Mouse (Mus musculus): ENCODE measurements at regions not wholly inside any gene's neighbourhood (a gene's known extent, or its start where the extent isn't known, plus 50 kb on each side); places are given as distances from the start of the nearest gene placed in this dataset.

DNA sequence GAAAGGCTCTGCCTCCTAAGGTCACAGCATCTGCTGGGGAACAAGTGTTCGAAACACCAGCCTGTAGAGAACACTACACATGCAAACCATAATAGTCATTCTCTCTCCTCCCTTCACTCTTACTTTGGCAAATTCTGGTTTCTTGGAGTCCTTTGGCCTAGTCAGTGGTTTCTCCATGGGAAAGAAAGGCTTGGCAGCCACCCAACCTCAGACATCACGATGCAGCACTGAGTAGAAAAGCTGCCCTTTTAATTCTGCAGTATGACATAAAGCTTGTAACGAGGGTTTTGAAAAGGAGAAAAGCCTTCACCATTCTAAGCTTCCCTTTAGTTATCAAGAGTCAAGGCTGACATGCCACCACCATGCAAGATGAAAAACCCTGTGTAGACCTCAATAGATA is 284.2 kb downstream of the Pik3r1 start:
- Histone ChIP-seq H3K36me3 (no peaks in the 10 kb centered on the region), H3K9me3 (no peaks in the 10 kb centered on the region), H3K27ac (no peak overlapping the region), H3K4me1 (no peaks in the 10 kb centered on the region), H3K4me3 (no peak overlapping the region), H3K27me3 (ENCODE audit: insufficient read depth, poor library complexity, severe bottlenecking) (no peaks in the 10 kb centered on the region)
- 81% methylated on average over 3 of the region's 3 CpGs for WGBS
- no peak for DNase-seq (ENCODE audit: low spot score)

DNA sequence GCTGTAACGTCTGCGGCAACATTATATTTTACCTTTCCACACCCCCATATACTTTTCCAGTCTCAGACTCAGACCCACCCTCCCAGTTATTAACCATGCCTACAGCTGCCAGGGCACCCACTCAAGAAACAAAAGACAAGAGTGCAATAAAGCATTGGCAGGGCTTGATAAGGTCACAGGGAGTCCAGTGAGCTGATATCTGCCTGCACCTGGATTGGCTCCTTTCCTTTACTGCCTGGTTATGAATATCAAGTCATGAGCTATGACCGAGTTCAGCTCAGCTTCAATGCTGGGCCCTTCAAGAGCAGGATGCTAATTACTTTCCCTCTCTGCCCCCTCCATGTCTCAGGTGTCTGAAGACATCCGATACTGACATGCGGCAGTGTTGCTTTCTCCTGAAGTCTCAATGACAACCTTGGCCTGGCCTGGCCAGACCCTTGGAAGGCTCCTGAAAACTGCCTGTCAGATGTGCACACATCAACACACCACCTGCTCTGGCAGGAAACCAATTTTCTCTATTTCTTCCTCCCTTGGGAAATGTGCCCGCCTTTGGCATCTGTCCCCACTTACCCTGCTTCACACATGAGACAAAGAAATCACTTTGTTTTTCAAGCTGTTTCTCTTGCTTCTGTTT is 286.3 kb downstream of the Pik3r1 start:
- WGBS = 86% methylated on average over 6 of the region's 6 CpGs

DNA sequence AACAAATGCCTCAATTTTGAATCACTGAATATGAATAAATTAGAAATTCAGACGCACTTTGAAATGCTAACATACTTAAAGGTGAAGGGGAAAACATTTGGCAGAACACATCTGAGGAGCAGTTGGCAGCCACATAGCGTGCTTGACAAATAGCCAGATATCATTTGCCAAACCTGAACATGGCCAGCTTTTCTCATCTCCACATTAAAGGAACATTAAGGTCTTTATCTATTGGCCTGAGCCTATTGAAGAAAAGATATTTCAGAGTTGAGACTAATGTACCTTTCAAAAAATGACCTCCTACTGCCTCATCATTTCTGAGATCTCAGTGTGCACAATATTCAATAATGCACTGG is 288.7 kb downstream of the Pik3r1 start:
- Histone ChIP-seq H3K27ac (no peak overlapping the region), H3K4me3 (no peak overlapping the region), H3K36me3 (no peaks in the 10 kb centered on the region), H3K27me3 (ENCODE audit: insufficient read depth, poor library complexity, severe bottlenecking) (no peaks in the 10 kb centered on the region), H3K9me3 (no peaks in the 10 kb centered on the region), H3K4me1 (no peaks in the 10 kb centered on the region)
- WGBS = 82% methylated on average over 2 of the region's 2 CpGs
- no peak for DNase-seq (ENCODE audit: low spot score)

More for the DNA sequence above, 286.3 kb downstream of the Pik3r1 start:
- Histone ChIP-seq H3K4me3 (no peak overlapping the region), H3K27me3 (ENCODE audit: insufficient read depth, poor library complexity, severe bottlenecking) (no peaks in the 10 kb centered on the region), H3K27ac (no peak overlapping the region), H3K36me3 (no peaks in the 10 kb centered on the region), H3K4me1 (no peaks in the 10 kb centered on the region), H3K9me3 (no peaks in the 10 kb centered on the region)
- DNase-seq (ENCODE audit: low spot score) = no peak

DNA sequence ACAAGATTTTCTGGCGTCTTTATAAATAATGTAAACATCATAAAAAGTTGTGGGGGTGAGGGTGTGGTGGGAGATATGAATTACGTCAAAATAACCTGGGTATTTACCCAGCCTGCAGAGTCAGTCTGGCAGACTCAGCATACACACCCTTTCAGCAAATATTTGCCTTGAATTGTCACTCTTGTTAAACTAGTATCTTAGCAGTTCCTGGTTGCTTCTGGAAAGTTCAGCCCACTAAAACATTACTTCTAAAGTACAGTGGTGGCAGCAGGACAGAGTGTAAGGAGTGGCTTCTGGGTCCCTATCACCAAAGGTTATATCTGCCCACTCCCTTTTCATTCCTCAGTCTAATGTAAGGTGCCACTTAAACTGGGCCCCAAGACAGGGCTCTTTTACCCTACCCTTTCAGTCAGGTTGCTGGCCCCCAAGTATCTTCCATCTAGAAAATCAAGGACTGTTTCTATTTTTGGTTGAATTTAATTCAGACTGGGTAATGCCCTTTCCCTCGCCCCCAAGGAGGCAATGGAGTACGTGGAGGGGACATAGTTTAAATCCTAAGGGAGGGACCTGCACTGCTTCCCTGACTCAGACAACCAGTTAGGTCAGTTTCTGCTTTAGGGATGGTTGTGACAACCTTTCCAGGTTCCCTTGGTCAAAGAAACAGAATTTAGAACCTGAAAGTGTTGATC is 289.3 kb downstream of the Pik3r1 start:
- no peak overlapping the region for H3K4me3 ChIP-seq
- 67% methylated on average over 4 of the region's 4 CpGs for WGBS

DNA sequence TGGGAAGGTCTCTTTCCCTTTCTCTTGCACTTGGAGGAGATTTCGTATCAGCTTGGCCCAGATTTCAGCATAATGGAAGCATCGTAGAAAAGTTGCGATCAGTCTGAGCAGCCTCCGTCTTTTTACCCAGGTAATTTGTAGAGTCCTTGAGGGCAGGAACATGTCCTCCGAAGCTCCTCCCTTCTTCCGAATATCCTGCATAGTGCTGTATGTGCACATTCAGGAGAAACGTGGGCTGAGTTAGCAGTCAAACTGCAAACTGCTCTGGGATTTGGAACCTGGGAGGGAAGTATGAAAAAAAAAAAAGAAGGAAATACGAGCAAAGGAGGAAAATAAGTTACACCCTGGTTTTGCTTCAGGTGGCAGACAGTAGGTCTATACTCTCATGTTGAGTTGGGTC is 294.7 kb downstream of the Pik3r1 start:
- 80% methylated on average over 8 of the region's 8 CpGs for WGBS
- H3K9me3 ChIP-seq = no peaks in the 10 kb centered on the region
- no peak overlapping the region for H3K27ac ChIP-seq

More for the DNA sequence above, 289.3 kb downstream of the Pik3r1 start:
- Histone ChIP-seq H3K27ac (no peak overlapping the region), H3K9me3 (no peaks in the 10 kb centered on the region), H3K4me1 (no peaks in the 10 kb centered on the region), H3K27me3 (ENCODE audit: insufficient read depth, poor library complexity, severe bottlenecking) (no peaks in the 10 kb centered on the region), H3K36me3 (no peaks in the 10 kb centered on the region)
- DNase-seq (ENCODE audit: low spot score) = no peak

DNA sequence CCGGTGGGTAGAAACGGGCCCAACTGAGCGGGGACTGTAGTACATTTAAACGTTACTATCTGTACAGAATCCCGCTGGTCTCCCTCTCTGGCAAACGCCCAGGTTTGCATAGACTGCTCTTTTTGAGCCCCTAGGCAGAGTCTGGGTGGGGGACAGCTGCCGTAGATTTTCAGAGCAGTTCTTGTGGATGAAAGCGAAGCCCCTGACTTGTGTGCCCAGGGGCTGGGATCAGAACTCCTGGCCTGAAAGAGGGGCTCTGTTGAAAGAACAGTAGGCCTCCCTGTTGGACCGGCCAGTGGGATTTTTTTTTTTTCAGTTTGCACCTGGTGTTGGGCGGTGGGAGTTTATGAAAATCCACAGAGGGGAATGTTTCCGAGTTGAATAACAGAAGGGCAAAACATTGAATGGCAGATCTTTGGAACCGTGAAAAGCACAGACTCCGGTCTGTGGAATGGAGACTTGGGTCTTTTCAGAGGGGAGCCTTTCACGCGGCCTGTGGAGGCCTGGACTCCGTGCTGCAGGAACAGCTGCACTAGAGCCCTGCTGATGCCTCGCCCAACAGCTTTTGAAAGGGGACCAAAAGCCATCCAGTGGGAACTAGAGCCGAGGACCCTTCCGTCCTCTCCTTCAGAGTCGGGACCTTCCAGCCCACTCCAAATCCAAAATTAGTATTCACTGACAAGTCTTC is 297.3 kb downstream of the Pik3r1 start:
- no peak overlapping the region for H3K4me3 ChIP-seq
- no peaks in the 10 kb centered on the region for H3K9me3 ChIP-seq
- H3K36me3 ChIP-seq = no peaks in the 10 kb centered on the region
- no peak overlapping the region for H3K27ac ChIP-seq
- H3K4me1 ChIP-seq = no peaks in the 10 kb centered on the region
- no peak for DNase-seq (ENCODE audit: low spot score)
- H3K27me3 ChIP-seq (ENCODE audit: insufficient read depth, poor library complexity, severe bottlenecking) = no peaks in the 10 kb centered on the region
- WGBS = 83% methylated on average over 20 of the region's 20 CpGs

More for the DNA sequence above, 294.7 kb downstream of the Pik3r1 start:
- no peaks in the 10 kb centered on the region for H3K36me3 ChIP-seq
- no peaks in the 10 kb centered on the region for H3K27me3 ChIP-seq (ENCODE audit: insufficient read depth, poor library complexity, severe bottlenecking)
- H3K4me1 ChIP-seq = no peaks in the 10 kb centered on the region
- H3K4me3 ChIP-seq = no peak overlapping the region
- no peak for DNase-seq (ENCODE audit: low spot score)

DNA sequence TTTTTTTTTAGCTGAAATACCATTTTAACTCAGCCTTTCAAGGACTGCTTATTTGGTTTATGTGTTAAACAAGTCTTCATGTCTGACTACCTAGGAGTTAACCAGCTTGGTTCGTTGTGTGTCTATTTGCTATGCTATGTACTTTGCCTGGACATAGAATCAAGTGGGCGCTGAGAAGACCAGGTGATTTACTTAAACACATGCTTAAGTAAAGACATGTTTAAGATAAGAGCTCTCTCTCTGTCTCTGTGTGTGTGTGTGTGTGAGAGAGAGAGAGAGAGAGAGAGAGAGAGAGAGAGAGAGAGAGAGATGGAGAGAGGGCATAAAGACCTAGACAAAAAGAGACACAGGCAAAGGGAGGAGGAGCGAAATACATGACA is 302.3 kb downstream of the Pik3r1 start:
- no peaks in the 10 kb centered on the region for H3K9me3 ChIP-seq
- H3K36me3 ChIP-seq = no peaks in the 10 kb centered on the region
- H3K4me3 ChIP-seq = no peak overlapping the region
- H3K4me1 ChIP-seq = no peaks in the 10 kb centered on the region
- no peak overlapping the region for H3K27ac ChIP-seq
- WGBS = 82% methylated on average over 3 of the region's 3 CpGs
- DNase-seq (ENCODE audit: low spot score) = no peak
- H3K27me3 ChIP-seq (ENCODE audit: insufficient read depth, poor library complexity, severe bottlenecking) = no peaks in the 10 kb centered on the region

DNA sequence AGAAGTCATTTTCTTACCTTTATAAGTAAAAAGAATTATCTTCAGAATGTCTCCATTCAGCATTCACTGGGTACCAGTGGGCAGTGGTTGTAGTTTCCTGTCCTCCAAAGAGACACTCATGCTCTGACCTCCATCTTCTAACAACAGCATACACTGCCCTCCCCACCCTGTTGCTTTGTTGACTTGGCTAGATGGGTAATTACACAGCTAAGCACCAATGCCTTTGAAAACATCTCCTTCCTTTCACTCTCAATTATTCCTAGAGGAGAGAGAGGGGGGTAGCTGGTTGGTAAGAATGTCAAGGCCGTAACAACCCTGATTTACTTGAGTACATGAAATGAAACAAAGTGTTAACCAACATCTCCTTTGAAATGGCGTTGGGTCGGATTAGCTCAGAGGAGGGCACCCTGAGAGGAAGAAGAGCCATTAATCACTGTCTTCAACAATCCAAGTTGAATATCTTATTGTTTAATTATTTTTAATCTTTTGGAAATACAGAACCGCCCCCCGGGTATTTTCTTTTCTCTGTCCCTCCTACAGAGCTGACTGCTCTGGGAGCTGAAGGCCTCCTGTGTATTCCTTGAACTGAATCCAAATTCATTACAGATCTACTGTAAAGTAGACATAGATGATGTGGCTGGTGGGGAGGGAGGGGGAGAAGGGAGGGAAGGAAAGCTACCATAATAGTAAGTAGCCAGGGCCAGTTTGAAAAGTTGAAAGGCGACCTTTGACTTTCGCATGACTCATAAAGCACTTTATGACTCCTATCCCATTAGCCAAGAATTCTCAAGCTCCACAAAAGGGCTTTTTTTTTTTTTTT is 302.9 kb downstream of the Pik3r1 start:
- H3K36me3 ChIP-seq = no peaks in the 10 kb centered on the region
- no peak overlapping the region for H3K4me3 ChIP-seq
- WGBS = 76% methylated on average over 7 of the region's 7 CpGs
- no peaks in the 10 kb centered on the region for H3K9me3 ChIP-seq
- no peak overlapping the region for H3K27ac ChIP-seq
- DNase-seq (ENCODE audit: low spot score) = no peak
- H3K4me1 ChIP-seq = no peaks in the 10 kb centered on the region
- no peaks in the 10 kb centered on the region for H3K27me3 ChIP-seq (ENCODE audit: insufficient read depth, poor library complexity, severe bottlenecking)

DNA sequence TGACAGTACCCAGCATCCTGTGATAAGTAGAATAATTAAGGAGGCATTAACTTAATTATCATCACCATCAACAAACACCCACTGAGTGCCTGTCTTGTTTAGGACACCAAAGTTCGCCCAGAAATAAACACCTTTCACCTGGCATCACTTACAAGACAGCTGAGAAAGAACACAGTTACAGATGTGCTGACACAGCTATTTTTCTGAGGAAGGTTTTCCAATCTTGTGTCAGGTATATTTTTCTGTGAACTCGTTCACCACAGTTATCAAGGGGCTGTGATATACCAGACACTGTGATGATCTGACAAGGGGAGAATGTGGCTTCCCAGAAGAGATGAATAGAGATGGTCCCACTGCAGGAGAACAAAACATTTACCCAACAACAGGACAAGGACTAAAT is 311.1 kb downstream of the Pik3r1 start:
- Histone ChIP-seq H3K4me1 (no peaks in the 10 kb centered on the region), H3K27ac (no peak overlapping the region), H3K4me3 (no peak overlapping the region), H3K27me3 (ENCODE audit: insufficient read depth, poor library complexity, severe bottlenecking) (no peaks in the 10 kb centered on the region), H3K9me3 (no peaks in the 10 kb centered on the region), H3K36me3 (no peaks in the 10 kb centered on the region)
- 58% methylated on average over 2 of the region's 2 CpGs for WGBS
- no peak for DNase-seq (ENCODE audit: low spot score)

DNA sequence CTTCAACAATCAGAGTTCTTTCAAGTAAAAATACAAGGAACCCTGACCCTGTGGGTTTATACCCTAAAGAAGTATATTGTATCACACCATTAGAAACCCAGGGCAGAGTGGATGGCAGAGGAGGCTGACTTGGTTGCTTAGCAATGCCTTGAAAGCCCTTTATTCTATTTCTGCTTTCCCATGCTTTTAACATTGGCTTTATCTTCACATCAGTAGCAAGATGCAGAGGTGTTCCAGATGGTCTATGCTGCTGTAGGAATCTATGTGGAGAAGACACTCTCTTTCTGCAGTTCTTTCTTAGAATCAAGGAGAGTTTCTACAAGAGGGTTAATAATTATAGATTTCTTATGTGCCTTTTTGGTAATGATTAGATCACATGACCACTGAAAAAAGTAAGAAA is 313.7 kb downstream of the Pik3r1 start:
- no peaks in the 10 kb centered on the region for H3K36me3 ChIP-seq
- H3K27ac ChIP-seq = no peak overlapping the region
- H3K9me3 ChIP-seq = no peaks in the 10 kb centered on the region
- no peaks in the 10 kb centered on the region; the same call in 1 of the 2 replicates for H3K4me1 ChIP-seq
- DNase-seq (ENCODE audit: low spot score) = no peak
- no peaks in the 10 kb centered on the region for H3K27me3 ChIP-seq (ENCODE audit: insufficient read depth, poor library complexity, severe bottlenecking)
- H3K4me3 ChIP-seq = no peak overlapping the region

DNA sequence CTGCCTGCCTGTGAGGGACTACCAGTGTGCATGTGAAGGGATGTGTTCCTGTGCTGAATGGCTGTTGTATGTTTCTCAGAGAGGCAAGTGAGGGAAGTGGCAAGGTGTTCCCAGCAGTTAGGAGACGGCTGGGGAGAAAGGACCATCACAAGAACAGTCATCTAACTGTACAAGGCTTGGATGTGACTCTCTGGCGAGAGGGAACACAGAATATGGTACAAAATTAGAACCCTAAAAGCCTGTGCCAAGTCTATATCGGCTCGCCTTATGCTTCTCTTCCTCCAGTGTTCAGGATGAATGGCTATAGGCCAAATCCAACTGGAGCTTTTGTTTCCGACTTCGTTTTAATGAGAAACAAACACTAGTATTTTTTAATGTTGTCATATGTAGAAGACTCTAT is 317.5 kb downstream of the Pik3r1 start:
- Histone ChIP-seq H3K4me3 (no peak overlapping the region), H3K36me3 (no peaks in the 10 kb centered on the region), H3K4me1 (no peaks in the 10 kb centered on the region; the same call in 1 of the 2 replicates), H3K9me3 (no peaks in the 10 kb centered on the region), H3K27me3 (ENCODE audit: insufficient read depth, poor library complexity, severe bottlenecking) (no peaks in the 10 kb centered on the region), H3K27ac (no peak overlapping the region)
- DNase-seq (ENCODE audit: low spot score) = no peak
- 90% methylated on average over 6 of the region's 6 CpGs for WGBS

DNA sequence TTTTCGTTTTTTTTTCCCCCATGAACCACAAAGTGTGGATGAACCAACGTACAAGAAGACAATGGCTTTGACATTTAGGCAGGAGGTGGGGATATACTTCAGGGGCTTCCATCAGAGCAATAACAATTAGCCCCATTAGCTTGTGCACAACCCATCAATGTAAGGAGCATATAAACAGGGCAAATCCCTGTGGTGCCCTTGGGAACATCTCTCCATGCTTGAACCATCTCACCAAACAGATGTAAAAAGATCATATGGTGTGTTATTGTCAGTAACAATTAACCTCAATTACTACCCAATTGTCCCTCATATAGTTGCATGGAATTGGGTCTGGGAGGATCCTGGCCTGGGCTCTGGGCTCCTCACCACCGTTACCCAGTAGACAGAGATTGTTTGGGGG is 328.5 kb downstream of the Pik3r1 start:
- no peaks in the 10 kb centered on the region for H3K4me1 ChIP-seq
- H3K4me3 ChIP-seq = no peak overlapping the region
- H3K9me3 ChIP-seq = no peaks in the 10 kb centered on the region
- no peaks in the 10 kb centered on the region for H3K36me3 ChIP-seq
- H3K27me3 ChIP-seq (ENCODE audit: insufficient read depth, poor library complexity, severe bottlenecking) = no peaks in the 10 kb centered on the region
- WGBS = 82% methylated on average over 3 of the region's 3 CpGs
- DNase-seq (ENCODE audit: low spot score) = no peak
- H3K27ac ChIP-seq = no peak overlapping the region

DNA sequence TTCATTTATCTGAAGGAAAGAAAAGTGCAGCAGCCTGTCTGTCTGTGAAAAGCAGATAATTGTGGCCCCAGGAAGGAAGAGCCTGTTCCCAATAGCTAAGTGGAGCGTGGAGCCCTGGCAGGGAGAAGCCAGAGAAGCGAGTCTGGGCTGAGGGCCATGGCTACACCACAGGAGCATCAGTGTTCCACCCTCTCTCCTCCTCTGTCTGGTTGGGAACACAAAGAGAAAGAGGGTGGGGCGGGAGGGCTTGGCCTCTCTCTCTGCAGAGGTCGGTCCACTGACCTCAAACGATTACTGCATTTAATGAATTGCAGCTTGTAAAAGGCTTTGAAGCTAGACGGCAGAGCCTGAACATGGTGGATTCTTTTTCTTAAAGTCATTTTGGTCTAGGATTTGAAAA is 329.0 kb downstream of the Pik3r1 start:
- 74% methylated on average over 6 of the region's 6 CpGs for WGBS
- no peaks in the 10 kb centered on the region for H3K27me3 ChIP-seq (ENCODE audit: insufficient read depth, poor library complexity, severe bottlenecking)
- H3K36me3 ChIP-seq = no peaks in the 10 kb centered on the region
- DNase-seq (ENCODE audit: low spot score) = no peak
- no peak overlapping the region for H3K27ac ChIP-seq
- H3K4me1 ChIP-seq = no peaks in the 10 kb centered on the region
- H3K9me3 ChIP-seq = no peaks in the 10 kb centered on the region
- H3K4me3 ChIP-seq = no peak overlapping the region

Measured in heart, embryonic 10.5 days (tissue).